Mouse (Mus musculus) hindbrain, embryonic 10.5 days (tissue): ENCODE results near the gene Apobec3. TPM values are rescaled to one million over a fixed set of nuclear protein-coding genes. Genes with fewer than 3 reads are reported as not detected.

Experiments
- polyA plus RNA-seq: library from polyadenylated mRNA; unstranded; fragments of >200 nt; fragmentation: Nextera tagmentation; extraction: Ambion mirVana; gene quantifications from 2 replicates; pipeline ENCODE4 v1.2.1, GENCODE M21; 2016

Gene Apobec3
- polyA plus RNA-seq, 1 experiment from 2014 or later = 9.0 TPM

Other genes starting within 250 kb of the Apobec3 start
- gene Fam227a, start 232.7 kb upstream of the Apobec3 start, polyA plus RNA-seq = 2.2 and 2.4 TPM in 2 replicates
- gene Cby1, start 232.5 kb upstream of the Apobec3 start, polyA plus RNA-seq = 71.0 and 91.5 TPM in 2 replicates
- 280 and 301 TPM in 2 replicates for gene Tomm22, start 220.8 kb upstream of the Apobec3 start, polyA plus RNA-seq
- 18.6 and 20.7 TPM in 2 replicates for gene Josd1, start 203.7 kb upstream of the Apobec3 start, polyA plus RNA-seq
- gene Gtpbp1, start 200.8 kb upstream of the Apobec3 start, polyA plus RNA-seq = 44.7 and 44.8 TPM in 2 replicates
- 2.0 and 5.0 TPM in 2 replicates for gene Sun2, start 149.1 kb upstream of the Apobec3 start, polyA plus RNA-seq
- 68.0 and 83.0 TPM in 2 replicates for gene Dnal4, start 113.8 kb upstream of the Apobec3 start, polyA plus RNA-seq
- gene Nptxr, start 86.9 kb upstream of the Apobec3 start, polyA plus RNA-seq = 2.2 and 4.6 TPM in 2 replicates
- gene Npcd, start 57.4 kb upstream of the Apobec3 start, polyA plus RNA-seq = 0.14 and 0.17 TPM in 2 replicates
- 20.7 and 26.1 TPM in 2 replicates for gene Cbx6, start 57.0 kb upstream of the Apobec3 start, polyA plus RNA-seq
- gene Cbx7, start 79.5 kb downstream of the Apobec3 start, polyA plus RNA-seq = 2.4 and 2.9 TPM in 2 replicates
- 1.6 and 1.8 TPM in 2 replicates for gene Pdgfb, start 123.3 kb downstream of the Apobec3 start, polyA plus RNA-seq
- 7.6 and 7.7 TPM in 2 replicates for gene Syngr1, start 199.7 kb downstream of the Apobec3 start, polyA plus RNA-seq
- 806 and 957 TPM in 2 replicates for gene Rpl3, start 200.2 kb downstream of the Apobec3 start, polyA plus RNA-seq
- gene Tab1, start 241.5 kb downstream of the Apobec3 start, polyA plus RNA-seq = 41.3 and 42.8 TPM in 2 replicates